Mouse (Mus musculus): ENCODE results near the gene Gm38392.

- no peak for TF ChIP-seq POLR2A (IDR thresholded peaks at IDR 0.05; ENCODE audit: borderline replicate concordance, control insufficient read depth, low read depth, low read length)
- TF ChIP-seq CTCF (IDR thresholded peaks at IDR 0.05; ENCODE audit: control insufficient read depth, insufficient read depth, low read length): no peak
These were observed 54.0 kb downstream of the Gm38392 start for GRCm38 (mm10) chr3:88232851-88233649.

Measured in bone marrow, adult 2 months (tissue).